Mouse (Mus musculus) left cerebral cortex, adult 6 months (tissue): Measurements from ENCODE around the gene Ggact. TPM values are rescaled to one million over a fixed set of nuclear protein-coding genes. Genes with fewer than 3 reads are reported as not detected.

Experiments
- long read RNA-seq, 2 experiments: library from polyadenylated mRNA; unstranded; transcript quantifications; one replicate each; pipeline ENCODE4 v2.0.0; 2019 to 2020
- polyA plus RNA-seq: library from polyadenylated mRNA; unstranded; fragments of <200 nt; fragmentation: Nextera tagmentation; gene quantifications from 2 replicates; pipeline ENCODE4 v1.2.3, GENCODE M21; 2021

The Ggact gene
- polyA plus RNA-seq = 48.3 and 67.1 TPM in 2 replicates
- long read RNA-seq, experiment 1, transcript Ggact-205 (3 exons, 609 nt) = minor isoform, 5 of 48 reads
- long read RNA-seq, experiment 1, transcript Ggact-201 (3 exons, 1,076 nt) = major isoform, 27 of 48 reads
- long read RNA-seq, experiment 1, partial matches to known transcripts = 3 of 48 reads
- long read RNA-seq, experiment 1, other reads (novel, unspliced or antisense) = 10 of 48 reads
- long read RNA-seq, experiment 2, transcript Ggact-201 (3 exons, 1,076 nt) = major isoform, 11 of 19 reads
- long read RNA-seq, experiment 2, partial matches to known transcripts = 3 of 19 reads
- long read RNA-seq, experiment 2, other reads (novel, unspliced or antisense) = 3 of 19 reads

GRCm38 (mm10) chr14:122913657-122914056, at the start of gene Ggact:
TSS of gene Ggact (minus strand) at chr14:122913757.

Other genes with a start within 250 kb of the Ggact start
- gene Tmtc4, start 70.3 kb upstream of the Ggact start, polyA plus RNA-seq = 6.9 and 9.0 TPM in 2 replicates